Mouse (Mus musculus) monocyte, adult 2 months (primary cell): ENCODE results near the gene Depdc1b.
A peak's percentile ranks its signal among the peaks of the same experiment; 100 is the strongest.

Source experiments
- DNase-seq, 2 experiments: peaks; one replicate each; pipeline ENCODE4 v3.0.0; 2022; ENCODE audit warnings: low spot score in 2 of 2, low read depth in 1 of 2

The Depdc1b gene

DNA sequence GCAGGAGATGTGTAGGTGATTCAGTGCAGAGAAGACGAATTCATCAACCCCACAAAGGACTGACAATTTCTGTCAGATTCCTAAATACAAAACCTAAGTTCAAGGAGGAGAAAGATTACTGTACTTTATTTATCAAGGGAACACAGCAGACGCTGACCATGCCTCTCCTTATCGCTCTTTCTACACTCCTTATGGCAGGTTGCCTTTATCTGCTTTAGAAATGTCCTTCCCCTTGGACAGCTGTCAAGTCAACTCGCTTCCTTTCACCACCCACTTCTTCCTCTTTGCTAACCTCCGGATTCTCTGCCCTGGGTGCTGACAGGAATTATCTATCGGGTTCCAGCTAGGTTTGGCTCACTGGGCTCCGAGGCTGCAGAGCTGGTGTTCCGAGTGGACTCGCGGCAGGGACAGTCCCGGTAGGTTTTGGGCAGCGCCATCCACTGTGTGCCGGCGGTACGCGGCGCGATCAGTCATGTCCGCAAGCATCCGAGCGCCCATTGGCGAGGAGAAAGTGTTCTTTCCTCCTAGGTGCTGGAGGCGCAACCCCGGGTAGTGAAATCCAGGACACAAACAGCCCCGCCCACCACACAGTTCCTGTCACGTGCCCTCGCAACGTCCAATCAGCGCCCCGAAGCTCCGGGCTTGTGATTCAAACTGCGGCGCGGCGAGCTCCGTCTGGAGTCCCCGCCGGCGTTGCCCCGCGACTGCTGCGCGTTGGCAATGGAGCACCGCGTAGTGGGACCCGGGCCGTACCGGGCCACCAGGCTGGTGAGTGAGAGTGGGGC lies at the start of gene Depdc1b:
TSS of gene Depdc1b (plus strand) at position 631 of the 785 bp plus-strand sequence.
- peak; percentile 90 to 91 for DNase-seq

DNA sequence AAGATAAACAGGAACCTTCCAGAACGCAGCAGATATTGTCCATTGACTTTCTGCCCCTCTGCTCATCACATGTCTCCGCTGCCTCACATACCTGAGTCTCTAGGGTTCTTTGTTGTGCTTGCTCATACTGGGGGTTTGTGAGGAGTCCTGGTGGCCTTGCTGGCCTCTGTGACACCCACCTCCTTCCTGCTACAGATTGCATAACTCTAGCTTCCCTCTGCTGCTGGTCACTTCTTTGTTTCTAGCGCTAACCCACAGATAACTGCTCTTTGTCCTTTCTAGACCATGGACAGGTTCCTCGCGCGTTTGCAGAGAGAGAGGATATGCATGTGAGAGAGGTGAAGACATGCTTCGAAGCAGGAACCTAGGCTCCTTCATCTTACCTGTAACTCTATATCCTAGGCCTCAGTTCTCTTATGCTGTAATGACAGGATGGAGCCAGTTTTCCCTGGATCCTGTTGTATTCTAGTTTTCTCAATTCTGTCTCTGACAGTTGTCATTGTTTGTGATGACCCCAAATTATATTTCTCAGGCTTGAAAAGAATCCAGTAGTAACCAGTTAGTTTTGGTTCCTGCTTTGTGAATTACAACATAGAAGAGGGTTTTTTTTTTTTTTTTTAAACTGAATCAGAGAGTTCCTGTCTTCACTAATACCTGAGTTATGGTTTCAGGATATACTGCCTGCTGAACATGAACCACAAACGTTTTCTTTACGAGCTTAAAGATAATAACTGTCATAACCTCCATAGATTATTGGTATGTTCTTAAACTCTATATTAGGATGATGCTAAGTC lies 48.1 kb upstream of the Depdc1b start:
- DNase-seq: peak in 1 of 2 experiments; percentile 8

DNA sequence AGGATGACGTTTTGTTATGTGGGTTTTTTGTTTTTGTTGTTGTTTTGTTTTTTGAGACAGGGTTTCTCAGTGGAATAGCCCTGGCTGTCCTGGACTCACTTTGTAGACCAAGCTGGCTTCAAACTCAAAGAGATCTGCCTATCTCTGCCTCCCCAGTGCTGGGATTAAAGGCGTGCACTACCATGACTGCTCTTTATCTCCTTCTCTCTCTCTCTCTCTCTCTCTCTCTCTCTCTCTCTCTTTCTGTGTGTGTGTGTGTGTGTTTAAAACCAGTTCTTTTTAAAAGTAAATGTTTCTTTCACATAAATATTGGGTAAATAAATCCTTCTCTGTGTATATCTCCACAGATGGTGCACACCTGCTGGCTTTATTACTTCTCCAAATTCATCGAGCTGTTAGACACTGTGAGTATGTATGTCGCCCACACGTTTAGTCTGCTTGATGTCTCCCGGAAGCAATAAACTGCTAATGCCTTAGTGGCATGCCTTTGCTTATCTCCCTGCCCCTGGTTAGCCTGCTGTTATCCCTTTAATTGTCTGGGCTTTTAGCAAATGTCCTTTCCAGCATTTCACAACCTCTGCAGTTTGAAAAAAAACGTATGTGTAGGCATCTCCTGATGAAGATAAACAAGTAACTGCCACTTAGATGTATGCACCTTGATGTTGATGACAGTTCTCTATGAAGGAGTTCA lies 44.5 kb upstream of the Depdc1b start:
- DNase-seq: no peak

DNA sequence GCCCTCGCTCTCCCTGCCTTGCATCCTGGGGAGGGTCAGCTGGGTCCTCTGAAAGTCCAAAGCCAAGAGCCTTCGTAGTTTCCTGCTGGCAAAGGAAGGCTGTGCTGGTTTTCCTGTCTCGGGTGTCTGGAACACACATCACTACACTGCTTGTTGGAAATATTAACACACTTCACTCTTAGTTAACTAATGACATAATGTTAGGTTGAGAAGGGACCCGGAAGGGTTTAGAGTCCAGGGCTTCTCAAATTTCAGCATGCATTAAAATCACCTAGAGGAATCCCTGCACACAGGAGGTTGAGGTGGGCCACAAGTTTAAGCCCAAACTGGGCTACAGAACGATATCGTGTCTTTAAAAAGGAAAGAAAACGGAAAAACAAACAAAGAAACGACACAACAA lies 43.8 kb upstream of the Depdc1b start:
- no peak for DNase-seq

DNA sequence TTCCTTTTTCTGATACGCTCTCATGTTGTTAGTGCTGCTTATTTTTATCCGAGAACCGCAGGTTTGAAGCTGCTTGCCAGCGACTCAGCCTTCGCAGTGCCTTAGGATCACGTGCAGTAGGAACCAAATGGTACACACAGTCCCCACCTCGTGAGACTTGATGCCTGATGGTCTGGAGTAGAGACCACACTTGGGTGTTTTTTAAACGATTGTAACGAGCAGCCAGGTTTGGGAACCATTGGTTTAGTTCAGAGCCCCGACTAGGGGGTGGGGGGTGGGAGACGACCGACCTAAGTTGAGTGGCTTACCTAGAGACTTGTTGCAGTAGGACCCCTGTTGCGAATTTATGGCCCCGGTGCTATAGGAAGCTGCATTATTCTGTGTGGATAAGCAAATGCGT lies 43.1 kb upstream of the Depdc1b start:
- DNase-seq: no peak

DNA sequence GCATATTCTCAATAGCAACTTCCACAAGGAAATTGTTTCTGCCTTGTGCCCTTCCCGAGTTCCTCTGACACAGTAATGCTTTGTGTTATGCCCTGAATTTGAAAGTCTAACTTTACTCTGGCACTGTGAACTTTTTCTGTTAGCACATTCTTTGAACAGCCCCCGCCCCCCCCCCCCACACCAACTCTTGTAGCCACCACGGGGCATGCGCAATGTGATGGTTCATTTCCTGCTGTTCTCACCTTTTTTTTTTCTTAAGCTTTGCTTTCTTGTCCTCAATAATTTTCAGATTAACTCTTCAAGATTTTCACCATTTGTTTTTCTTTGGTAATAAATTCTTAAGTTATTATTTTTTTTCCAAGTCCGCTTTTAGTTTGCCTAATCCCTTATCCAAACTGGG lies 42.7 kb upstream of the Depdc1b start:
- DNase-seq: no peak

DNA sequence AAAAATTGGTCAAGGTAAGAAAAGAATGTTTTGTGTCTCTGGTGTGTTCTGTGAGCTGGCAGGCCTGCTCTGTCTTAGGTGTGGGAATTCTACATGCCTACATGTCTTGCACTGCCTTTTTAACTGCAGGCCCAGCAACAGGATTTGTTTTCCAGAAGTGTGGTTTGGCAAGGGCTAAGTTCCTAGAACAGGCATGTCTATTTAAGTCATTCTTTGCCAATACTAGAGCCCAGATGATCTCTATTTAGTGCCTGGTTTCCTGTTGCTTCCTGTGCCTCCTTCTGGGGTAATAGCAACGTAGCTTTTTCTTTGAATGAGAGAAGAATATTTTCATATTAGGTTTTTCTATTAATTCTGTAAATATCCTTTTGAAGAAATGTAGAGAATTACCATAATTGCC lies 39.6 kb upstream of the Depdc1b start:
- DNase-seq: no peak

DNA sequence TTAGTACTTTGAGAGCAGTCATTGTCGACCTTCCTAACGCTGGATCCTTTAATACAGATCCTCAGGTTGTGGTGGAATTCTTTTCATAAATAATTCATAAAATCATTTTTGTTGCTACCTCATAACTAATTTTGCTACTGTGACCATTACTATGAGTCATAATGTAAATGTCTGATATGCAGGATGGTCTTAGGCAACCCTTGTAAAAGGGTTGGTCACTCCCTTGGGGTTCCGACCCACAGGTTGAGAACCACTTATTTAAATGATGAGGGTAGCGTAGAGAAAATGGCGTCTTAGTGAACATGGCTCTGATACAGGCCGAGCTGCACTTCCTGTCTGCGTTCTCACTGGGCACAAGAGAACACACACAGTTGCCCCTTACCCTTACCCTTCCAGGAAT lies 38.8 kb upstream of the Depdc1b start:
- no peak for DNase-seq

DNA sequence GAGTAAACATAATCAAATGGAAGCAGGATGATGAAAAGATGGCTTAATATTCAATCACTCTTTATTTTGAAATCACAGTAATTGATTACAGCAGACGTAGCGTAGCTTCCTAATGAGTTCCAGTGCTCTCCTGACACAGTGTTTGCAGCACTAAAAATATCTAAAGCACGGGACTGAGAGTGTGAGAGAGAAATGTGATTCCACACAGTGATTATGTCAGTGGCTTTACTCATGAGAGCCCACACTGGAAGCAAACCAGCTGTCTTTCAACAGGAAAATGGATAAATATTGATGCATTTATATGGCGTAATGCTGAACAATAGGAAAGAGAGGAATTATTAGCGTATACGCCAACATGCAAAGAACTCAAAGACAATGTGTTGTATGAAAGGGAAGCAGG lies 37.5 kb upstream of the Depdc1b start:
- no peak for DNase-seq

DNA sequence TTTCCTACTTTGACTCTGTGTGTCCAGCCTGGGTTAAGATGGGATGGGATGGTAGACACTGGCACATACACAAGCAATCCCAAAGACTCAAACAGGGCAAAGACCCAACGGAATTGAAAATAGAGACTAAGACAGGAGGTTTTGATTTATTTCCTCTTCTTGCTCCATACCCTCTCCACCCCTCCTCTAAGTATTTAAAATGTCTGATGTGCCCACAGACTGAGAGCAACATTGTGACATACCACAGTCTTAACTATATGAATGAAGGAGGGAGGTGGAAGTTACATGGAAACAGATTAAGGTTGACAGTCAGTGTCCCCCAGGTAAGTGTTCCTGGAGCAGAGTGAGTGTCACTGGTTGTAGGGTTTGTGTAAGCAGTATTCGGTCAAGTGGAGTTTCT lies 31.8 kb upstream of the Depdc1b start:
- no peak for DNase-seq

DNA sequence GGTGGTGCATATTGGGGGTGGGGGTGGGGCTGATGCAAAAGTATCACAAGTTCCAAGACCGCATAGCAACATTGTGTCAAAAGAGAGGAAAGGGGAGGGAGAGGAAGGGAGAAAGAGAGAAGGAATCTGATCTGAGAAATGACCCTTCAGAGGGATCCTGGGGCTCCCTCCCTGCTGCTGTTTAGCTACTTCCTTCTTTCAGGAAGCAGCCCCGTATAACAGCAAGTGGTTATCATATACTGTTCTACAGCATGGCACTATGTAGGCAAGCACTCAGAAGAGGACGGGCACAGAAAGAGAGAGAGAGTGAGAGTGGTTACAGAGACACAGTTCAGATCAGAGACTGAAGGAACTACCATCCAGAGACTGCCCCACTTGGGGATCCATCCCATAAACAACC lies 28.2 kb upstream of the Depdc1b start:
- DNase-seq: no peak

DNA sequence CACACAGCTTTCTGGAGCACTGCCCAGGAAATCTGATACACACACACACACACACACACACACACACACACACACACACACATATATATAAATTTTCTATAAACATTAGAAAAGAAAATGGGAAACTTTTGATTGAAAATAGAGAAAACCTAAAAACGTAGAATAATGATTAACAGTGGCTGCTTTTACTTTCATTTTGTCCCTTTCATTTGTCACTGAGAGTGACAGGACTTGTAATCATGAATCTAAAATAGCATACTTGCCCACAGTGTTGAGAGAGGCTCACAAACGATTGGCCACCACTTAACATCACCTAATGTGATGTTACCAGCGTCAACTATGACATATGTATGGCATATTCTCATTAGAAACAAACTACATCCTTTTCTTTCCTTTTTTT lies 26.7 kb upstream of the Depdc1b start:
- no peak for DNase-seq

DNA sequence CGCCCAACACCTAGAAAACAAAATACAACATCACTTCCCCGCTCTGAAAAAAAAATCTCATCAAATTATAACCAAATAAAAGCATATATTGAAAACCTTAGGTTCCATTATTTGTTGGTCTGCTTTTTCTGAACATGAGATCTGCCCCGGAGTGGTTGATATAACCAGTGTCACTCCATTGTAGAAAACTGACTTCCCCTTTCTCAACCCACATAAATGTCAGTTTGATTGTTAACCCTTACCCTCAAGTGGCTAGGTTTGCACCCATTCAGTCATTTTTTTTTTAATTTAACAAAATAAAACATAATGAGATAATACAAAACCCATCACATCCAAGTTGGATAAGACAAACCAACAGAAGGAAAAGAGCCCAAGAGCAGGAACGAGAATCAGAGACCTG lies 25.8 kb upstream of the Depdc1b start:
- no peak for DNase-seq

DNA sequence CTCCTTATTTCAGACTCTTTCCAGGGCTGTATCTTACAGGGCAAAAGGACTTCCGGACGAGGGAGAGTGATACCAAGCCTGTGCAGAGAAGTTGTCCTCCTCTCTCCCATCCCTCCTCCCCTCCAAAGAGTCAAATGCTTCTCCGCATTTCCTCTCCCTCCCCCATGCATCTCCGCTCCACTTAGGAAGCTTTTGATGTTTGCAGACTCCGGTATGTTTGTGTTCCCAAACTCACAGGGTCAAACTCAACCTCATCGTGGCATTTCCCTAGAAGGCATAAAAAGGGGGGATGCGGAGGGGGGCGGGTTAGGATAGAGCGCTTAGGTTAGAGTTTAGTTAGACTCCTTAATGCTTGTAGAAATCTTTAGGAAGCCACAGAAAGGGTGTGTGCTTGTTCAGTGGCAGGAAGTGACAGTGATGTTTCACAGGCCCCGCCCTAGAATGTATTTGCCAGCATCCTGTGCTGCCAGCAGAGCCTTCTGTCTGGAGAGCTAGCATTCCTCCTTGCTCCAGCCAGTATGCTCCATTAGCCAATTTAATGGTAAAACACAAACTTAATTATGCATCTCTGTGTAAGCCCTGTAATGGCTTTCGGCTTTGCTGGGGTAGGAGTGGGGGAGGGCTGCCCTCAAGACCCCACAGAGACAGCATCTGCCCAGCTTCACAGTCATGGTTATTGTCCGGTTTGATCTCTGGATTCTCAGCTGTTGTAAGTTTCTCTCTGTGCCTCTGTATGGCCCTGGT lies 18.6 kb upstream of the Depdc1b start:
- peak; percentile 11 to 41 for DNase-seq

DNA sequence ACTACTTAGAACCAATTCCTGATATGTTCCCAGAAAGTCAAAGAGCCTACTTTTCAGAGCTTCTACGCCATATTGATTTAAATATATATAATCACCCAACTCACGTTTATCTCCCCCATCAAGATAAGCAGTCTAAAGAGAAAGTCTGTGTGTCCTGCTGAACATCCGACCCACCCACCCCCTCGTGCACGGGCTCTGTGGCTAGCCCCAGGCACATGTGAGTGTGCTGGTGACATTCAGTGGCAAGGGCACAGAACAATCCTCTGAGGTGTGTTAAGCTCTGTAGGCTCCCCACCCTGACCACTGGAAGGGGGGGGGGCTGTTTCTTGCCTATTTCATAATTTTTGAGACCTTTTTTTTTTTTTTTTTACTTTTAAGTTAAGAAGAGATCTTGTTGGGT lies 17.9 kb upstream of the Depdc1b start:
- DNase-seq: no peak

DNA sequence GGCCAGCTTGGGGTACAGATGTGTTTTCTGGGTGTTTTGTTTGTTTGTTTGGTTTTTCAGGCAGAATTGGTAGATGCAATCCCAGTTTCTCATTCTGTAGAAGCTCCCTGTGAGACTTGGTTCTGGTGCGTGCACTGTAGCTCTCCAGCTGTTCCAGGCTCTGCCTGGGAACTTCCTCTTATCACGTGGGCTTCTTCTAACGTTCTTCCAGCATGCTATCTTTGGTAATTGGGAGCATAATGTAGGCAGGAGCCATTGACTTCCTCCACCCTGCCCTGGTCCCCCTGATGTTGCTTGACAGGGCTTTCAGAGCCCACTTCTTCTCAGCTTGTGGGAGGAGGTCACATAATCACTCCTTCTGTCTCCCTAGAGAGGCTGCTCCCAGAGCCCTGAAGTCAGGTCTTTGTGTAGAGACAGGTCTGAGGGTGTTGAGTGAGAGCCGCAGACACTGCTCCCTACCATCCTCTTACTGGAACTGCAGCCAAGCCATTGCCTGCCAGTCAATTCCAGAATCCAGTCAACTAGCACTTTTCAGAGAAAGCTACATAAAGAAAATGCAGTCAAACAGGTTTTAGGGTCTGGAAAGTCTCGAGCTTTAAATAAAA lies 15.7 kb upstream of the Depdc1b start:
- no peak for DNase-seq

DNA sequence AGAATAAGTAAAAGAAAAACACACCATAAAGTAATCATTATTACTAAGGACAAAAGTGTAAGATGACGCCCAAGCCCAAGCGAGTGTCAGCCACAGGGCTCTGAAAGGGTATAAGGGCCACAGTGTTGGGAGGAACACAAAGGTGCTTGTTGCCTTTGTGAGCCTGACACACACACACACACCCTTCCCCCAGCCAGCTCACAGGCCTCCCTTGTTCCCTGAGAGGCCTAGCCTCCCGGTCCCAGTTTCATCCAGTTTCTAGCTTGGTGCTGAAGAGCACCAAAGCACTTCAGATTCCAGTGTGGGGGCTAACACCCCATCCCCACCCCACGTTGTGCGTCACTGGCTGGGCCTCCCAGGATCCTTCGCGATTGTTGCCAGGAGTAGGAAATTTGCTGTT lies 14.7 kb upstream of the Depdc1b start:
- DNase-seq: no peak

DNA sequence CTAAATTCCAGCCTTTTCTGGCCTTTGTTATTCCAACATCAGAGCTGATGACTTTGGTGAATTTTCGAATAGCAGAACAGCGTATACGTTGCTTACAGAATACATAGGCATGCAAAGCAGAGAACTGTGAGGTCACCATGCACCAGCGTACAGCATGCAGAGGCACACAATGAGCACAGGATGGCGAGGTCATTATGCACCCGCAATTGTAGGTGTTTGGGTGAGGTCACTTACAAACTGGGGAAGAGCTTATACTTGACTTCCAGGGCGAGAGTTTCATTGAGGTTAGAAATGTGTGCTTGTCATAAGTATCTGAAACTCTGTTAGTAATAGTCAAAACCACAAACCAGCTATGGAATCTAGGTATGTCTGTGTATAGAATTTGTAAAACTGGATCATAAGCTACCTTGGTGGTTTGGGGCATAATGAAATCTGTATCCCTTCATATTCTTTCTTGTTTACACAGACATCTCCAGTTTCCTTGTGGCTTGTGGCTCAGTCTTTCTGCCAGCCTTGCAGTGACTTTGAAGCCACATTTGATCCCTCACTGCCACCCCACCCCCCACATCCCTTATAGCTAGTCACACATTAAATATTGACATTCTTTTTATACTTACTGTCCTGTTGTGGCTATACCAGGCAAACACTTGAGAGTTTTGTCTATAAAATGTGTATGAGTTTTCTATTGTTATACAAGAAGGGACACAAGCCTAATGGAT lies 13.0 kb upstream of the Depdc1b start:
- no peak for DNase-seq

DNA sequence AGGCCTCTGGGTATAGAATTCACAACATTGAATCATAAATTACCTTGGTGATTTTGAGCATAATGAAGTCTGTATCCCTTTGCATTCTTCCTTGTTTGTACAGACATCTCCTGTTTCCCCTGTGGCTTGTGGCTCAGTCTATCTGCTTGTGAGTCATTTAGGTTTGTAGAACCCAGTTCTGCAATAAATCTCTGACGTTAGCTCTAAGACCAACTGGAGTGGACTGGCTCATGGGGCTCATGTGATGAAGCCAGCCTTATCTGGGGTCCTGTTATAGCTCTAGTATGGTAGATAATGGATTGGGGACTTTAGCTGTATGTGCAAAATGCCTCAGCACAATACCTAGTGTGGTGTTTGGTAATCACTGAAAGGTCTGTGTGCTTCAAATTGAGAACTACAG lies 12.3 kb upstream of the Depdc1b start:
- DNase-seq: no peak

DNA sequence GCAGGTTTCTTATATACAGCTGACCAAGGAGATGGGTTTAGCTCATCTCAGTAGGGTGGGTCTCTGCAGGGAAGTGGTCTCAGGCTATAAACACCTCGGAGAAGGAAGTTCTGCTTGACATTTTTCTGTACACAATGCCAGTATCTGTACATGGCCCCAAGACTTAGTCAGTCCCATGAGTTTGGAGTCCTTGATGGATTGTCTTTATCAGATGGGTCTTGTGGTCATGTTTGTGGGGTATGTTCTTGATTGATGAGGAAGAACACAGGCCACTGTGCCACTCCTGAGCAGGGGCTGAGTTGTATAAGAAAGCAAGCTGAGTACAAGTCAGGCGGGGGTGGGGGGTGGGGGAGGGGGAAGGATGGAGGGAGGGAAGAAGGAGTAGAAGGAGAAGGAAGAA lies 11.5 kb upstream of the Depdc1b start:
- no peak for DNase-seq
